In genomic region chr1:156024831-156025503, GRCm38 (mm10) we compare ENCODE assay signal across 18 mouse cellular contexts. TPM values are rescaled to one million over a fixed set of nuclear protein-coding genes. Genes with fewer than 3 reads are reported as not detected.
A peak's percentile ranks its signal among the peaks of the same experiment; 100 is the strongest.
DNase-seq lines count a peak whose midpoint lies in the region; ATAC-seq and TF ChIP-seq lines count a peak whose summit lies in the region.
"Had no signal": no experiment of that assay in that cellular context is flagged by ENCODE, and none has a peak within 500 bp of the region (broad histone marks: within the 10 kb centered on the region; RNA-seq: fewer than 3 reads in every experiment).

No protein-coding gene starts in this region.

- TF ChIP-seq CTCF in gastrocnemius, adult 2 months (IDR thresholded peaks at IDR 0.05), result no peak
- TF ChIP-seq CTCF in liver, postnatal 0 days (IDR thresholded peaks at IDR 0.05; ENCODE audit: low read depth), result no peak

- ATAC-seq in liver, postnatal 0 days, result no peak
- no peak for ATAC-seq in erythroblast, adult 5-6 weeks (replicated peaks; ENCODE audit: low FRiP score, poor library complexity, severe bottlenecking)
- ATAC-seq: forebrain, postnatal 0 days had no signal

- peaks cover 64% of the 10 kb centered on the region for H3K36me3 ChIP-seq in liver, postnatal 0 days (replicated peaks; ENCODE audit: insufficient read depth, low read length)
- peaks cover 65% of the 10 kb centered on the region for H3K36me3 ChIP-seq in heart, embryonic 10.5 days

- no peaks in the 10 kb centered on the region for H3K9me3 ChIP-seq in liver, postnatal 0 days (ENCODE audit: low read length)
- H3K9me3 ChIP-seq in heart, embryonic 10.5 days, result no peaks in the 10 kb centered on the region
- H3K9me3 ChIP-seq: embryonic facial prominence, embryonic 12.5 days; heart, embryonic 15.5 days; kidney, embryonic 15.5 days; limb, embryonic 10.5 days; neural tube, embryonic 12.5 days had no signal

- no peak overlapping the region for H3K9ac ChIP-seq in liver, postnatal 0 days (replicated peaks)
- H3K9ac ChIP-seq: embryonic facial prominence, embryonic 12.5 days; forebrain, postnatal 0 days; heart, embryonic 15.5 days; kidney, embryonic 15.5 days; neural tube, embryonic 12.5 days had no signal

- 0 out of 2 replicates have a peak, but pooled peaks cover 3% of the 10 kb centered on the region for H3K4me1 ChIP-seq in liver, postnatal 0 days (ENCODE audit: insufficient read depth)
- no peaks in the 10 kb centered on the region for H3K4me1 ChIP-seq in heart, embryonic 10.5 days
- H3K4me1 ChIP-seq: embryonic facial prominence, embryonic 12.5 days; heart, embryonic 15.5 days; kidney, embryonic 15.5 days; limb, embryonic 10.5 days; neural tube, embryonic 12.5 days had no signal

- TF ChIP-seq EP300 in liver, postnatal 0 days (IDR thresholded peaks at IDR 0.05; ENCODE audit: low read depth), result no peak

- 58% methylated on average over 8 of the region's 8 CpGs for WGBS in liver, postnatal 0 days (ENCODE audit: insufficient replicate concordance)
- WGBS in heart, embryonic 10.5 days, result 86% methylated on average over 8 of the region's 8 CpGs

- no peaks in the 10 kb centered on the region for H3K27me3 ChIP-seq in liver, postnatal 0 days (ENCODE audit: insufficient read depth, low read length)
- H3K27me3 ChIP-seq in heart, embryonic 10.5 days (ENCODE audit: insufficient read depth, poor library complexity, severe bottlenecking), result no peaks in the 10 kb centered on the region
- H3K27me3 ChIP-seq: embryonic facial prominence, embryonic 12.5 days; heart, embryonic 15.5 days; kidney, embryonic 15.5 days; neural tube, embryonic 12.5 days had no signal

- H3K4me2 ChIP-seq in liver, postnatal 0 days (ENCODE audit: low read depth, low read length), result 0 out of 2 replicates have a peak overlapping the region, but pooled peaks have one; percentile 22
- H3K4me2 ChIP-seq: embryonic facial prominence, embryonic 12.5 days; heart, embryonic 15.5 days; kidney, embryonic 15.5 days; neural tube, embryonic 12.5 days had no signal

- DNase-seq in gastrocnemius, adult 2 months, result no peak
- no peak for DNase-seq in gastrocnemius, postnatal 4 days (ENCODE audit: low spot score in 2 of 2)
- DNase-seq in right cerebral cortex, adult 2 months (ENCODE audit: low spot score in 2 of 2), result peak; percentile 22 to 38
- DNase-seq in right cerebral cortex, postnatal 36 days (ENCODE audit: low spot score in 2 of 2), result no peak
- DNase-seq in liver, postnatal 0 days, result no peak
- DNase-seq in kidney, adult 8-10 months, result no peak
- no peak for DNase-seq in heart, embryonic 10.5 days (ENCODE audit: low spot score)
- DNase-seq: adrenal gland, postnatal 10 days; B cell, adult 2 months; cerebellum, adult 8-10 months; forebrain, postnatal 0 days; lung, adult 18-20 months had no signal

- H3K27ac ChIP-seq in gastrocnemius, adult 2 months, result peak overlapping the region; percentile 46
- H3K27ac ChIP-seq in liver, postnatal 0 days (ENCODE audit: low read depth), result peak overlapping the region; percentile 57; the same call in 1 of the 2 replicates
- H3K27ac ChIP-seq in heart, embryonic 10.5 days, result no peak overlapping the region
- H3K27ac ChIP-seq: embryonic facial prominence, embryonic 12.5 days; heart, embryonic 15.5 days; kidney, embryonic 15.5 days; limb, embryonic 10.5 days; neural tube, embryonic 12.5 days had no signal

- intact Hi-C loops in gastrocnemius, adult 2 months (cut with DNase I), result no loop called here

- no peak overlapping the region for H3K4me3 ChIP-seq in gastrocnemius, adult 2 months
- H3K4me3 ChIP-seq in liver, postnatal 0 days (ENCODE audit: low read depth, low read length), result no peak overlapping the region
- no peak overlapping the region for H3K4me3 ChIP-seq in heart, embryonic 10.5 days
- H3K4me3 ChIP-seq: embryonic facial prominence, embryonic 12.5 days; heart, embryonic 15.5 days; kidney, embryonic 15.5 days; limb, embryonic 10.5 days; neural tube, embryonic 12.5 days had no signal

RNA-seq across cellular contexts. Expression of gene Tor1aip2, which starts 10.2 kb away (rescaled TPM):
- 10 to 100 TPM; 56.6 to 66.2 TPM for total RNA-seq in gastrocnemius, adult 2 months (2021)
- 10 to 100 TPM; 86.3 to 87.9 TPM for total RNA-seq in gastrocnemius, postnatal 4 days (2021)
- polyA plus RNA-seq in liver, postnatal 0 days (2015; fragmentation: Nextera tagmentation; extraction: Ambion mirVana), result 43.7 and 45.3 TPM in 2 replicates
- 131 and 134 TPM in 2 replicates for total RNA-seq in erythroblast, adult 5-6 weeks (2015; ENCODE audit: low replicate concordance)
- total RNA-seq in erythroblast, adult 5-6 weeks (2017; ENCODE audit: low replicate concordance), result 130 and 147 TPM in 2 replicates
- polyA plus RNA-seq in heart, embryonic 10.5 days (2016; fragmentation: Nextera tagmentation; extraction: Ambion mirVana), result 92.8 and 108 TPM in 2 replicates

RNA-seq across cellular contexts. Expression of gene Tor1aip1, which starts 11.3 kb away (rescaled TPM):
- 100 to 1,000 TPM; 115 to 138 TPM for total RNA-seq in gastrocnemius, adult 2 months (2021)
- total RNA-seq in gastrocnemius, postnatal 4 days (2021), result 10 to 100 TPM; 73.7 to 87.8 TPM
- polyA plus RNA-seq in liver, postnatal 0 days (2015; fragmentation: Nextera tagmentation; extraction: Ambion mirVana), result 29.1 and 29.2 TPM in 2 replicates
- 65.9 and 70.0 TPM in 2 replicates for total RNA-seq in erythroblast, adult 5-6 weeks (2015; ENCODE audit: low replicate concordance)
- 58.6 and 67.1 TPM in 2 replicates for total RNA-seq in erythroblast, adult 5-6 weeks (2017; ENCODE audit: low replicate concordance)
- 35.6 and 38.8 TPM in 2 replicates for polyA plus RNA-seq in heart, embryonic 10.5 days (2016; fragmentation: Nextera tagmentation; extraction: Ambion mirVana)

RNA-seq across cellular contexts. Expression of gene Cep350, which starts 51.9 kb away (rescaled TPM):
- total RNA-seq in gastrocnemius, adult 2 months (2021), result 10 to 100 TPM; 39.6 to 41.6 TPM
- 10 to 100 TPM; 65.3 to 67.9 TPM for total RNA-seq in gastrocnemius, postnatal 4 days (2021)
- polyA plus RNA-seq in liver, postnatal 0 days (2015; fragmentation: Nextera tagmentation; extraction: Ambion mirVana), result 4.6 and 5.7 TPM in 2 replicates
- total RNA-seq in erythroblast, adult 5-6 weeks (2015; ENCODE audit: low replicate concordance), result 35.5 and 42.2 TPM in 2 replicates
- 48.2 and 80.0 TPM in 2 replicates for total RNA-seq in erythroblast, adult 5-6 weeks (2017; ENCODE audit: low replicate concordance)
- polyA plus RNA-seq in heart, embryonic 10.5 days (2016; fragmentation: Nextera tagmentation; extraction: Ambion mirVana), result 4.5 and 5.0 TPM in 2 replicates

Comparison
In these comparisons a context has a peak if more than half of its experiments do, and no peak if none do; other contexts are left out.
1. DNase-seq: peak in right cerebral cortex, adult 2 months (2 of 2); none in gastrocnemius, adult 2 months (single experiment), gastrocnemius, postnatal 4 days (0 of 2), right cerebral cortex, postnatal 36 days (0 of 2), liver, postnatal 0 days (single experiment), kidney, adult 8-10 months (0 of 2) and heart, embryonic 10.5 days (single experiment).